Mouse (Mus musculus): ENCODE data around the gene Rps6ka3. TPM values are rescaled to one million over a fixed set of nuclear protein-coding genes. Genes with fewer than 3 reads are reported as not detected.

Gene Rps6ka3
- polyA plus RNA-seq, 1 experiment from 2014 or later: 1.3 TPM

- Histone ChIP-seq H3K36me3 (replicated peaks) (no peaks in the 10 kb centered on the region), H3K9me3 (replicated peaks) (no peaks in the 10 kb centered on the region), H3K27ac (replicated peaks) (peak overlapping the region; percentile 89), H3K4me1 (replicated peaks) (peaks cover 12% of the 10 kb centered on the region; the same call in 1 of the 2 replicates), H3K4me3 (replicated peaks) (peak overlapping the region; percentile 73), H3K9ac (peak overlapping the region; percentile 75), H3K4me2 (peak overlapping the region; percentile 89), H3K27me3 (no peaks in the 10 kb centered on the region)
- 17% methylated on average over 57 of the region's 71 CpGs for WGBS (ENCODE audit: insufficient replicate concordance)
- ATAC-seq (ENCODE audit: insufficient read depth): peak; percentile 97
Measured at GRCm38 (mm10) chrX:159255123-159255978, 45.2 kb downstream of the Rps6ka3 start.

- peak overlapping the region; percentile 73 for H3K4me3 ChIP-seq (replicated peaks)
- peak overlapping the region; percentile 89 for H3K4me2 ChIP-seq
- no peaks in the 10 kb centered on the region for H3K36me3 ChIP-seq (replicated peaks)
- H3K27me3 ChIP-seq: no peaks in the 10 kb centered on the region
- H3K9me3 ChIP-seq (replicated peaks): no peaks in the 10 kb centered on the region
- ATAC-seq (ENCODE audit: insufficient read depth): no peak
- H3K27ac ChIP-seq (replicated peaks): peak overlapping the region; percentile 72
- peak overlapping the region; percentile 75 for H3K9ac ChIP-seq
- 13% methylated on average over 48 of the region's 57 CpGs for WGBS (ENCODE audit: insufficient replicate concordance)
- H3K4me1 ChIP-seq (replicated peaks): peaks cover 12% of the 10 kb centered on the region; the same call in 1 of the 2 replicates
Measured at GRCm38 (mm10) chrX:159256040-159256852, 46.1 kb downstream of the Rps6ka3 start.

- 15% methylated on average over 20 of the region's 20 CpGs for WGBS (ENCODE audit: insufficient replicate concordance)
- H3K9me3 ChIP-seq (replicated peaks): no peaks in the 10 kb centered on the region
- no peaks in the 10 kb centered on the region for H3K36me3 ChIP-seq (replicated peaks)
- H3K27ac ChIP-seq (replicated peaks): 0 out of 2 replicates have a peak overlapping the region, but pooled peaks have one; percentile 72
- peak overlapping the region; percentile 75 for H3K9ac ChIP-seq
- H3K4me2 ChIP-seq: peak overlapping the region; percentile 89
- no peak for ATAC-seq (ENCODE audit: insufficient read depth)
- H3K4me3 ChIP-seq (replicated peaks): peak overlapping the region; percentile 73
- H3K4me1 ChIP-seq (replicated peaks): peaks cover 12% of the 10 kb centered on the region; the same call in 1 of the 2 replicates
- H3K27me3 ChIP-seq: no peaks in the 10 kb centered on the region
Measured at GRCm38 (mm10) chrX:159256921-159257421, 46.9 kb downstream of the Rps6ka3 start.

- ATAC-seq (ENCODE audit: insufficient read depth): no peak
- no peaks in the 10 kb centered on the region for H3K9me3 ChIP-seq (replicated peaks)
- no peak overlapping the region for H3K9ac ChIP-seq
- no peak overlapping the region for H3K4me3 ChIP-seq (replicated peaks)
- H3K4me1 ChIP-seq (replicated peaks): no peaks in the 10 kb centered on the region
- H3K4me2 ChIP-seq: no peak overlapping the region
- no peaks in the 10 kb centered on the region for H3K36me3 ChIP-seq (replicated peaks)
- no peaks in the 10 kb centered on the region for H3K27me3 ChIP-seq
- WGBS (ENCODE audit: insufficient replicate concordance): 32% methylated on average over 3 of the region's 3 CpGs
- H3K27ac ChIP-seq (replicated peaks): no peak overlapping the region
Measured at GRCm38 (mm10) chrX:159264681-159265080, 54.6 kb downstream of the Rps6ka3 start.

- H3K27me3 ChIP-seq: no peaks in the 10 kb centered on the region
- no peak overlapping the region for H3K9ac ChIP-seq
- H3K4me3 ChIP-seq (replicated peaks): no peak overlapping the region
- H3K4me2 ChIP-seq: no peak overlapping the region
- no peak for ATAC-seq (ENCODE audit: insufficient read depth)
- no peaks in the 10 kb centered on the region for H3K36me3 ChIP-seq (replicated peaks)
- H3K27ac ChIP-seq (replicated peaks): no peak overlapping the region
- no peaks in the 10 kb centered on the region for H3K9me3 ChIP-seq (replicated peaks)
- no peaks in the 10 kb centered on the region for H3K4me1 ChIP-seq (replicated peaks)
Measured at GRCm38 (mm10) chrX:159269072-159269471, 59.0 kb downstream of the Rps6ka3 start.

- Histone ChIP-seq H3K27me3 (no peaks in the 10 kb centered on the region), H3K4me3 (replicated peaks) (no peak overlapping the region), H3K4me2 (no peak overlapping the region), H3K4me1 (replicated peaks) (no peaks in the 10 kb centered on the region), H3K27ac (replicated peaks) (no peak overlapping the region), H3K9ac (no peak overlapping the region), H3K9me3 (replicated peaks) (no peaks in the 10 kb centered on the region), H3K36me3 (replicated peaks) (no peaks in the 10 kb centered on the region)
- ATAC-seq (ENCODE audit: insufficient read depth): no peak
- WGBS (ENCODE audit: insufficient replicate concordance): 56% methylated on average over 5 of the region's 5 CpGs
Measured at GRCm38 (mm10) chrX:159286765-159287164, 76.7 kb downstream of the Rps6ka3 start.

GRCm38 (mm10) chrX:159295879-159296278 is 85.8 kb downstream of the Rps6ka3 start:
- Histone ChIP-seq H3K4me3 (replicated peaks) (no peak overlapping the region), H3K4me1 (replicated peaks) (no peaks in the 10 kb centered on the region), H3K9ac (no peak overlapping the region), H3K9me3 (replicated peaks) (no peaks in the 10 kb centered on the region), H3K27me3 (no peaks in the 10 kb centered on the region), H3K36me3 (replicated peaks) (no peaks in the 10 kb centered on the region), H3K27ac (replicated peaks) (no peak overlapping the region), H3K4me2 (no peak overlapping the region)
- ATAC-seq (ENCODE audit: insufficient read depth): no peak
- 79% methylated on average over 1 of the region's 1 CpGs for WGBS (ENCODE audit: insufficient replicate concordance)

GRCm38 (mm10) chrX:159302349-159303311 is 92.5 kb downstream of the Rps6ka3 start:
- 36% methylated on average over 11 of the region's 11 CpGs for WGBS (ENCODE audit: insufficient replicate concordance)
- ATAC-seq (ENCODE audit: insufficient read depth): no peak
- no peaks in the 10 kb centered on the region for H3K27me3 ChIP-seq
- H3K27ac ChIP-seq (replicated peaks): no peak overlapping the region
- no peaks in the 10 kb centered on the region for H3K36me3 ChIP-seq (replicated peaks)
- H3K4me3 ChIP-seq (replicated peaks): peak overlapping the region; percentile 36
- H3K4me2 ChIP-seq: peak overlapping the region; percentile 46
- no peaks in the 10 kb centered on the region for H3K9me3 ChIP-seq (replicated peaks)
- no peak overlapping the region for H3K9ac ChIP-seq
- H3K4me1 ChIP-seq (replicated peaks): no peaks in the 10 kb centered on the region

GRCm38 (mm10) chrX:159315293-159315692 is 105.2 kb downstream of the Rps6ka3 start:
- no peak overlapping the region for H3K27ac ChIP-seq (replicated peaks)

GRCm38 (mm10) chrX:159321342-159321741 is 111.2 kb downstream of the Rps6ka3 start:
- H3K4me1 ChIP-seq (replicated peaks): no peaks in the 10 kb centered on the region
- whole genome bisulfite sequencing (ENCODE audit: insufficient replicate concordance): 26% methylated on average over 8 of the region's 8 CpGs

More at GRCm38 (mm10) chrX:159315293-159315692, 105.2 kb downstream of the Rps6ka3 start:
- H3K4me1 ChIP-seq (replicated peaks): no peaks in the 10 kb centered on the region
- no peak for ATAC-seq (ENCODE audit: insufficient read depth)
- no peak overlapping the region for H3K9ac ChIP-seq
- H3K9me3 ChIP-seq (replicated peaks): no peaks in the 10 kb centered on the region
- H3K4me3 ChIP-seq (replicated peaks): no peak overlapping the region
- no peaks in the 10 kb centered on the region for H3K36me3 ChIP-seq (replicated peaks)
- no peak overlapping the region for H3K4me2 ChIP-seq
- whole genome bisulfite sequencing (ENCODE audit: insufficient replicate concordance): 65% methylated on average over 7 of the region's 7 CpGs
- H3K27me3 ChIP-seq: no peaks in the 10 kb centered on the region

More at GRCm38 (mm10) chrX:159321342-159321741, 111.2 kb downstream of the Rps6ka3 start:
- no peak for ATAC-seq (ENCODE audit: insufficient read depth)
- H3K27me3 ChIP-seq: no peaks in the 10 kb centered on the region
- no peak overlapping the region for H3K27ac ChIP-seq (replicated peaks)
- H3K4me2 ChIP-seq: no peak overlapping the region
- no peaks in the 10 kb centered on the region for H3K9me3 ChIP-seq (replicated peaks)
- no peaks in the 10 kb centered on the region for H3K36me3 ChIP-seq (replicated peaks)
- H3K4me3 ChIP-seq (replicated peaks): no peak overlapping the region
- H3K9ac ChIP-seq: no peak overlapping the region
